Mouse (Mus musculus) frontal cortex, postnatal 25 days (tissue): Measurements from ENCODE around the gene Negr1.
"Not testable (repeated sequence)": the region's sequence is repeated elsewhere in the genome, so short reads cannot be mapped to it uniquely, and the experiment has no call there.

Experiments used
- DNase-seq, 2 experiments: peaks; one replicate each; pipeline ENCODE4 v3.0.0; 2022; ENCODE audit warnings: low spot score in 2 of 2

Negr1 gene

GRCm38 (mm10) chr3:156999177-156999808 is 437.7 kb downstream of the Negr1 start:
- peak in 1 of 2 experiments; percentile 22 for DNase-seq

GRCm38 (mm10) chr3:157021632-157022031 is 460.0 kb downstream of the Negr1 start:
- DNase-seq, result no peak

- no peak for DNase-seq
These were observed 463.0 kb downstream of the Negr1 start for GRCm38 (mm10) chr3:157024580-157024979.

GRCm38 (mm10) chr3:157031513-157032142 is 470.0 kb downstream of the Negr1 start:
- no peak for DNase-seq

GRCm38 (mm10) chr3:157036016-157036415 is 474.4 kb downstream of the Negr1 start:
- no peak for DNase-seq

- no peak for DNase-seq
These were observed 475.0 kb downstream of the Negr1 start for GRCm38 (mm10) chr3:157036568-157036967.

- peak in 1 of 2 experiments; percentile 17 for DNase-seq
These were observed 479.0 kb downstream of the Negr1 start for GRCm38 (mm10) chr3:157040619-157041018.

GRCm38 (mm10) chr3:157044565-157044964 is 483.0 kb downstream of the Negr1 start:
- no peak for DNase-seq

- not testable (repeated sequence) for DNase-seq
These were observed 502.8 kb downstream of the Negr1 start for GRCm38 (mm10) chr3:157064438-157064837.

GRCm38 (mm10) chr3:157066331-157066730 is 504.7 kb downstream of the Negr1 start:
- no peak for DNase-seq

- no peak for DNase-seq
These were observed 517.8 kb downstream of the Negr1 start for GRCm38 (mm10) chr3:157079250-157079965.

- no peak for DNase-seq
These were observed 518.3 kb downstream of the Negr1 start for GRCm38 (mm10) chr3:157079966-157080306.

GRCm38 (mm10) chr3:157080585-157080984 is 519.0 kb downstream of the Negr1 start:
- no peak for DNase-seq

GRCm38 (mm10) chr3:157082808-157083784 is 521.5 kb downstream of the Negr1 start:
- DNase-seq, result no peak

- no peak for DNase-seq
These were observed 523.6 kb downstream of the Negr1 start for GRCm38 (mm10) chr3:157085180-157085579.

- DNase-seq, result no peak
These were observed 528.5 kb downstream of the Negr1 start for GRCm38 (mm10) chr3:157090051-157090450.

GRCm38 (mm10) chr3:157096284-157096683 is 534.7 kb downstream of the Negr1 start:
- DNase-seq, result no peak

- no peak for DNase-seq
These were observed 535.9 kb downstream of the Negr1 start for GRCm38 (mm10) chr3:157097514-157097913.

- no peak for DNase-seq
These were observed 536.8 kb downstream of the Negr1 start for GRCm38 (mm10) chr3:157098417-157098816.

GRCm38 (mm10) chr3:157104866-157105579 is 543.4 kb downstream of the Negr1 start:
- DNase-seq, result no peak
